Mouse (Mus musculus) lung, embryonic 16.5 days (tissue): ENCODE results near the gene Gm6040. TPM values are rescaled to one million over a fixed set of nuclear protein-coding genes. Genes with fewer than 3 reads are reported as not detected.

ENCODE experiments used
- polyA plus RNA-seq: library from polyadenylated mRNA; unstranded; fragments of >200 nt; fragmentation: Nextera tagmentation; extraction: Ambion mirVana; gene quantifications from 2 replicates; pipeline ENCODE4 v1.2.1, GENCODE M21; 2015

The Gm6040 gene
- polyA plus RNA-seq, 1 experiment from 2014 or later: not detected

Other genes with a start within 250 kb of the Gm6040 start
- gene Defb33, start 29.4 kb downstream of the Gm6040 start, polyA plus RNA-seq: not detected in 2 replicates
- gene Gm15056, start 19.4 kb downstream of the Gm6040 start, polyA plus RNA-seq: not detected in 2 replicates
- not detected in 2 replicates for gene AY761185, start 22.6 kb upstream of the Gm6040 start, polyA plus RNA-seq
- gene Defa21, start 103.5 kb upstream of the Gm6040 start, polyA plus RNA-seq: not detected in 2 replicates
- not detected in 2 replicates for gene Defa23, start 133.0 kb upstream of the Gm6040 start, polyA plus RNA-seq
- not detected in 2 replicates for gene Defa35, start 143.0 kb upstream of the Gm6040 start, polyA plus RNA-seq
- gene Defa25, start 162.4 kb upstream of the Gm6040 start, polyA plus RNA-seq: not detected in 2 replicates
- gene Gm14851, start 174.0 kb upstream of the Gm6040 start, polyA plus RNA-seq: not detected in 2 replicates
- gene Defa30, start 212.6 kb upstream of the Gm6040 start, polyA plus RNA-seq: not detected in 2 replicates
- not detected in 2 replicates for gene Defa22, start 240.2 kb upstream of the Gm6040 start, polyA plus RNA-seq